Mouse (Mus musculus): ENCODE results near the gene Nek6.

GRCm38 (mm10) chr2:38482122-38482521, 29.3 kb upstream of the Nek6 start:
- no peak for TF ChIP-seq CTCF (IDR thresholded peaks at IDR 0.05; ENCODE audit: extremely low read depth, insufficient read length, insufficient replicate concordance, low read depth, low read length)
- TF ChIP-seq POLR2A (IDR thresholded peaks at IDR 0.05; ENCODE audit: low read depth, low read length): no peak
